Mouse (Mus musculus) liver, postnatal 0 days (tissue): Measurements from ENCODE around the gene Mms19.

Experiments used
- CTCF ChIP-seq: sonication (generic); IDR thresholded peaks from 2 replicates; pipeline ENCODE4 v1.5.1; 2016; ENCODE audit warnings: antibody characterized with exemption, low read depth
- EP300 ChIP-seq: IDR thresholded peaks from 2 replicates; pipeline ENCODE4 v1.6.1; 2016; ENCODE audit warnings: antibody characterized with exemption, low read depth, mild to moderate bottlenecking

DNA sequence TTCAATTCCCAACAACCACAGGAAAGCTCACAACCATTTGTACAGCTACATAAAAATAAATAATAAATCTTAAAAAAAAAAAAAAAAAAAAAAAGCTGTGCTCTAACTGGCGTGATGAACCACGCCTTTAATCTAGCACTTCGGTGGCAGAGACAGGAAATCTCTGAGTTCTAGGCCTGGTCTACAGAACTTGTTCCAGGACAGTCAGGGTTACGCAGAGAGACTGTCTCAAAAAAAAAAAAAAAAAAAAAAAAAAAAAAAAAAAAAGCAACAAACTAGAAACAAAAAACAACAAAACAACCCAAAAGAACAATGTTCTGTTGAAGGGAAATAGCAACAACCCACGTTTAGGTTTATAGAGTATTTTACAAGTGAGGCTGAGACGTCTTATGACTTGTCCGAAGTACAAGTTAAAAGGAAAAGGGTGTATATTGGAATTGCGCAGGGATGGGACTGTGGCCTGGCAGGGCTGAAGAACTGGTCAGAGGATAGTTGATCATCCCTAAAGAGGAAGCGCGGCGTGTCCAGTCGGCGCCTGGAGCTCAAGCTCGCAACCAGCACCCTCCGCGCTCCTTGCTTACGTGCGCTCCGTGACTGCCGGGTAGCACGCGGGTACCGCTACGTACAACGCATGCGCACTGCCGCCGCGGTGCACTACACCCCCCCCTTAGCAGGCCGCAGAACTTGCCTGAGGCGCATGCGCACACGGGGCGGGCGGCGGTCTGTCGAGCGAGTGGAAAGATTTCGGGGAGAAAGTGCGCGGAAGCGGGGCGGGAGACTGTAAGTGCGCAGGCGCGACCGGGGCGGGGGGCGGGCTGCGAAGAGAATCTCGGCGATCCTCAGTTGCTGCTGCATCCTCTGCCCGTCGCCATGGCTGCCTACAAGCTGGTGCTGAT lies 69.5 kb downstream of the Mms19 start, which contains the start of gene Pgam1:
- TF ChIP-seq CTCF (0 out of 2 replicates have a peak, but pooled peaks have one; percentile 8), EP300 (no peak; the same call in 1 of the 2 replicates)
